8 mouse cellular contexts compared by ENCODE assay signal in the genomic region with DNA sequence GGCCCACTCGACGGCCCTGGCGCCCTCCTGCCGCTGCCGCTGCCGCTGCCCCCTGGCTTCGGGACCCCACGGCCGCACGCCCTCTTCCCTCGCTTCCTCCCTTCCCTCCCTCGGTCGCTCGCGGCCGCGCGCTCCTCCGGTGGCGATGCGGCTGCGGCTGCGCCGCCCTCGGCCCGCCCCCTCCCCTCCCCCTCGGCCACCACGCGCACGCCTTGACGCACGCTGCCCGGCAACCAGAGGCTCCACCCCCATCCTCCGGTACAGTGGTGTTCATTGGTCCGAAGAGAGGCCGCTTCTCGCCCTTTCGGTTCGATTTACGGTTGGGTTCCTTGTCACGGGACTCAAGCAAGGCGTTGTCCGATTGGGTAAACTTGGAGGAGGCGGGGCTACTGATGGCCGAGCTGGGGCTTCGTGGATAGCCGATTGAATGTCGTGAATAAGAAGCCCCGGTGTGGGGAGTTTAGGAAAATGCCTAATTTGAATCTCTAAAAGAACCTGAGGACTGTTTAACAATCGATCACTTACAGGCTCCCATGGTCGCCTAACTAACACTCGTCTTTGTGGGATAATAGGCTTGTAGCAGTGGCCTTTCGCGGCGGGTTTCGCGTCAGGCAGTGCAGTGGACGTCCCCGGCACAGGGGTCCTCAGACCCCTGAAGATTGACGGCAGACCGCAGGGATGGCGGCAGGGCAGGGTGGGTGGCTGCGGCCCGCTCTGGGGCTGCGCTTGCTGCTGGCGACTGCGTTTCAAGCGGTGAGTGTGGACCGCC. TPM values are rescaled to one million over a fixed set of nuclear protein-coding genes. Genes with fewer than 3 reads are reported as not detected.
A peak's percentile ranks its signal among the peaks of the same experiment; 100 is the strongest.
DNase-seq lines count a peak whose midpoint lies in the region; ATAC-seq and TF ChIP-seq lines count a peak whose summit lies in the region.

A gene (minus strand): TSS at position 135 of the 769 bp plus-strand sequence.
A gene (plus strand): TSS at position 258 of the 769 bp plus-strand sequence.

- under 1% methylated on average over 68 of the region's 69 CpGs for WGBS in hindbrain, embryonic 10.5 days
- under 1% methylated on average over 47 of the region's 69 CpGs for WGBS in lung, postnatal 0 days

- no peaks in the 10 kb centered on the region for H3K27me3 ChIP-seq in hindbrain, embryonic 10.5 days (ENCODE audit: insufficient read depth, poor library complexity, severe bottlenecking)
- H3K27me3 ChIP-seq in lung, postnatal 0 days (replicated peaks; ENCODE audit: insufficient read depth, low read length): no peaks in the 10 kb centered on the region

- peaks cover 23% of the 10 kb centered on the region for H3K36me3 ChIP-seq in hindbrain, embryonic 10.5 days
- no peaks in the 10 kb centered on the region for H3K36me3 ChIP-seq in lung, postnatal 0 days (ENCODE audit: insufficient read depth, low read length)

- H3K4me2 ChIP-seq in lung, postnatal 0 days (replicated peaks; ENCODE audit: low read depth, low read length): peak within 1 kb of the TSS; percentile 97

- peaks cover 33% of the 10 kb centered on the region for H3K4me1 ChIP-seq in hindbrain, embryonic 10.5 days (replicated peaks)
- peaks cover 15% of the 10 kb centered on the region; the same call in 1 of the 2 replicates for H3K4me1 ChIP-seq in lung, postnatal 0 days (ENCODE audit: insufficient read depth, low read depth, low read length)

- TF ChIP-seq EP300 in lung, postnatal 0 days (IDR thresholded peaks at IDR 0.05): peak; percentile 82

- peak within 1 kb of the TSS; percentile 95 for H3K27ac ChIP-seq in hindbrain, embryonic 10.5 days
- peak within 1 kb of the TSS; percentile 93 for H3K27ac ChIP-seq in lung, postnatal 0 days (ENCODE audit: low read length)

- peak; percentile 42 for TF ChIP-seq CTCF in lung, postnatal 0 days (IDR thresholded peaks at IDR 0.05)

- peak; percentile 95 for ATAC-seq in frontal cortex, adult (ENCODE audit: low TSS enrichment)
- ATAC-seq in lung, postnatal 0 days: peak; percentile 97

- H3K4me3 ChIP-seq in hindbrain, embryonic 10.5 days: peak within 1 kb of the TSS; percentile 93
- H3K4me3 ChIP-seq in lung, postnatal 0 days (ENCODE audit: low read depth, low read length): peak within 1 kb of the TSS; percentile 93

- no peaks in the 10 kb centered on the region for H3K9me3 ChIP-seq in hindbrain, embryonic 10.5 days
- H3K9me3 ChIP-seq in lung, postnatal 0 days (ENCODE audit: low read length): no peaks in the 10 kb centered on the region

- H3K9ac ChIP-seq in lung, postnatal 0 days (replicated peaks; ENCODE audit: low read depth): peak within 1 kb of the TSS; percentile 80

- peak; percentile 98 for DNase-seq in MN1 (ENCODE audit: low spot score)
- peak; percentile 100 for DNase-seq in cerebellum, adult 9-10 months
- DNase-seq in hindbrain, embryonic 10.5 days (ENCODE audit: low spot score): peak; percentile 98
- DNase-seq in layer of hippocampus, adult 9-11 months: peak; percentile 100
- peak; percentile 100 for DNase-seq in lung, postnatal 0 days (ENCODE audit: low spot score)
- peak; percentile 84 for DNase-seq in ovary, postnatal 14 days (ENCODE audit: low spot score)
- DNase-seq in thymus, postnatal 14 days: peak; percentile 97

RNA-seq across cellular contexts. Expression of the first gene that starts in this region (rescaled TPM):
- 12.6 and 13.3 TPM in 2 replicates for polyA plus RNA-seq in hindbrain, embryonic 10.5 days (2016; fragmentation: Nextera tagmentation; extraction: Ambion mirVana)
- 25.1 and 29.3 TPM in 2 replicates for polyA plus RNA-seq in lung, postnatal 0 days (2015; fragmentation: Nextera tagmentation; extraction: Ambion mirVana)

RNA-seq across cellular contexts. Expression of the second gene that starts in this region (rescaled TPM):
- 484 and 487 TPM in 2 replicates for polyA plus RNA-seq in hindbrain, embryonic 10.5 days (2016; fragmentation: Nextera tagmentation; extraction: Ambion mirVana)
- 837 and 926 TPM in 2 replicates for polyA plus RNA-seq in lung, postnatal 0 days (2015; fragmentation: Nextera tagmentation; extraction: Ambion mirVana)

Comparison
In these comparisons a context has a peak if more than half of its experiments do, and no peak if none do; other contexts are left out.
1. Peak in every context shown above with its lines: DNase-seq, ATAC-seq, H3K4me3 ChIP-seq and H3K27ac ChIP-seq.